Mouse (Mus musculus) retina, postnatal 7 days (tissue): ENCODE measurements around the gene Ublcp1.

Experiments used
- DNase-seq: peaks from one replicate; pipeline ENCODE4 v3.0.0-alpha.2; 2012; ENCODE audit warnings: low read depth, low spot score

The Ublcp1 gene

DNA sequence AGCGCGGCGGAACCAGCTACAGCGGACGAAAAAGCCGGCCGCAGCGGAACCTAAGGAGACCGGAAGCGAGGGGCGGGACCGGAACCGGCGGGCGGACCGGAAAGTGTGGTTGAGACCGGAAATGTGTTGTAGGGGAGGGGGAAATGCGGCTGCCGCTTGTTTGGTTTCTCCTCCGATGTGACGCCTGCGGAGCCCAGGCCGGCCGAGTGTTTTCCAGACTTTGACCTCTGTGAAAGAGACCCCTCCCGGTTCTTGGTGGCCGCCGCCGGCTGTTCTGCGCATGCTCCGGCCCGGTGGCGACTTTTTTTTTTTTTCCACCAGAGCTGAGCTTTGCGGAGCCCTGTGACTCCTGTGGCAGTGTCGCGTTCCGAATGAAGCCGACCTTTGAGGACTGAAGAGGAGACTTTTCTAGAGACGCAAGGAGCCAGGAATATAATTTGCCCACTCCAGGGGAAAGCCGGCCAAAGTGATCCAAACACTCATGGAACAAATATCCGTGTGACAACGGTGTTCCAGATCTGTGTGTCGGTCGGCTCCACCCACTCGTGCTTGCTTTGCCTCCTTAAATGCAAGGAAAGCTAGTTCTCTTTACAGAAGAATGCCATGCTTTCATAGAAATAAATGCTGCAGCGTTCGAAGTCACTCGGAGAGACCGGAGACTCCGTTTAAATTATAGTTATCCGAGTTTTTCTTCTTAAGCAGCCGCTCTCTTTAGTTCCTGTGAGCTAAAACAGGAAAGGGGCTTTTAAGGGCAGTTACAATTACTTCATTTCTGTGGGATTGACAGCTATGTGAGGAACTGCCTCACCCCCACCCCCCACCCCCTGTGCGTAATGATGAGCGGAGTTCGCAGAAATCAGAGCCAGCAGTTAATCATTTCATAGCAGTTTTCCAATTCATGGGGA, at the start of gene Ublcp1:
TSS of gene Ublcp1 (minus strand) at position 67 of the 905 bp plus-strand sequence.
- peak; percentile 89 for DNase-seq

DNA sequence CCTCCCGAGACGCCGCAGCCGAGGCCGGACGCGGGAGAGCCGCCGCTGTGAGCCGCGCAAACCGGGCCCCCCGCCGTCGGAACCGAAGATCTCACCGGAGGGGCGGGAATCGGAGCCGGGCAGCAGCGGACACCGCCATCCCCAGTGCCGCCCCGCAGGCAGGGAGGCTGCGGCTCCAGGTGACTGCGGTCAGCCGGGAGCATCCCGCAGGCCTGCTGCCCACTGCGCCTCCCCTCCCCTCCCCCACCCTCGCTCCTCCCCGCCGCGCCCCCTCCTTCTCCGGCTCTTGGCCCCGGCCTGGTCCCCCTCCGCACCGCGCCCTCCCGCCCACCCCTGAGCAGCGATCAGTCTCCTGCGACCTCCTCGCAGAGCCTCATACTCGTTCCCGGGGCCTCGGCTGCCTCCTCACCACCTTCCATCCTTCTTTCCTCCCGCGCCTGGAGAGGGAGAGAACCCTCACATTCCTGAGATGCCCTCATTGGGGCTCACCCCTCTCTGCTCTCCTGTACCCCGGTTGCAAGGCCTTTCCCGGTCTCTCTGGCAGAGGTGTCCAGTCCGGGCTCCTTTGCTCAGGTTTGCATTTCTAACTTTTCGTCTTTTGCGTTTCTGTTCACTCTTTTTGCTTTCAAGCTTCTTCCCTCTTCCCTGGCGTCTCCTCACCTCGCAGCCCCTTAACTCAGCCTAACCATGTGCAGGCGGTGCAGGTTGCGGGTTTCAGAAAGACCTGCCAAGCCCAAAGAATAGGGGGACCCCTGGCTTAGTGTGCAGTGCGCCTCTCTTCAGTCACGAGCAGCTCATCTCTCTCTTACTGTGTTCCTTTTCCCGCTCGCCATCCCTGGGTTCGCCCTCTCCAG, 49.0 kb upstream of the Ublcp1 start:
- peak; percentile 17 for DNase-seq

DNA sequence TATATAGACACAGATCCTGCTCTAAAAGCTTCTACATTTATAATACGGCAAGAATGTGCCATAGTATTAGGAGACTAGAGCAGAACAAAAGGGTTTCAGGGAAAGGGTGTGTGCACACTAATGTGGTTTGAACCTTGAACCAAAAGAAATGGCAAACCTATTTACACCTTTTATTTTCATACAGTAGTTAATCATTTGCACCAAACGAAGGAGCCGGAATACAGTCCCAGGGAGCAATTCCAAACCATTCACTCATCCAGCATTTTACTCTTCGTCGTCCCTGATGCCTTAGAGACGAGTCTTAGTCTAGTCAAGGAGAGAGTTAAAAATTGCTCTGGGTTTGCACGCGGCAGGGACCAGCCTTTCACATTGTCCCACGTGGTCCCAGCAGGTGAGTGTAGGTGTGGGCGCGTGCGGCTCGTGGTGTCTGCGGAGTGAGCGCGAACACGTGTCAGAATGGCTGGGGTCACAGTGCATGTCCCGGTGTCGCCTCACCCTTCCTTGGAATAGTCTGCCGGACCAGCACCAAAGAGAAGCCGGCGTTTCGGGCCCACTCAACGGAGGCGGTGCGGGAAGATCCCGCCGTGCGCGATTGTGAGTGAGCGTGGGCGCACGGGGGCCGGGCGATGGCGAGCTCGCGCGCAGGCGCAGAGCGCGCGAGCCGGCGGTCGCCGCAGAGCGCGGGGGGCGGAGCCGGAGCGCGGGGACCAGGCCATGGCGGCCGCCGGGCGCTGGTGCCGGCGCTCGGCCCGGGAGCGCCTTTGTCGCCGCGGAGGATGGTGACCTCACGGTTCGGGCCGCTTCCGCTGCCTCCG, 48.2 kb upstream of the Ublcp1 start, which contains the start of gene Rnf145:
TSS of gene Rnf145 (plus strand) at position 684 of the 815 bp plus-strand sequence.
- peak; percentile 70 for DNase-seq

GRCm38 (mm10) chr11:44517561-44518280, 47.4 kb upstream of the Ublcp1 start:
- no peak for DNase-seq

DNA sequence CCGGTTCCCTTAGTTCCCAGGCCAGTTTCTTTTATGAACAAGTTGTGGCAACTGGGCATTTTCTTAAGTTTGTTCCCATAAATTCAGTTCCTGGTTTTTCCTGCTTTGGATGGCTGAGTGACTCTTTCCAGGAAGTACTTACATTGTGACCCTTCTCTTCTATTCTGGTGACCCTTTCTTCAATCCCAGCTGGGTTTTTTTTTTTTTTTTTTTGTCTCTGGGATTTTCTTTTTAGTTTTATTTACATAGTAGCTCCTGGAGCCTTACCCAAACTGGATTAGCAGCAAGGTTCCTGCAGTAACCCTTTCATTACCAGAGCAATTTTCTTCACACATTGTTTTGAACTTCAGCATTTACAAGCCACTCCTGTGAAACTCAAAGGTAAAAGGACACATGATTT, 46.1 kb upstream of the Ublcp1 start:
- no peak for DNase-seq

- no peak for DNase-seq
These were observed 44.4 kb upstream of the Ublcp1 start for GRCm38 (mm10) chr11:44514666-44515065.

DNA sequence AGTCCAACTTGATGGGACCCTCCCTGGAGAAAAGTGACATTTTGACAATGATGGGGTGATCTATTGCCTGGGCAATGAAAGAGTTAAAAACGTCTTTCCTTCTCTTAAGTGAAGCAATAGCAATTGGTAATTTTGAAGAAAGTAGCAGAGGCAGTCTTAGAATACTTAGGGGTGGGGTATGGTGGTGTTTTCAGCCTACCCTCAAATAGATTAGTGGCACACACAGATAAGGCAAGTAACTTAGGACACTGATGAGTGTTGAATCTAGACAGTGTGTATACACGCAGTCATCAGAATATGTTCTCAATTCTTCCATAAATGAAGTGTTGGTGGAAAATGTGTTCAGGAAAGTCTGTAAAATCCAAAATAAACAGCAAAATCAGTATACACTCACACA, 42.7 kb upstream of the Ublcp1 start:
- DNase-seq: no peak

- no peak for DNase-seq
These were observed 42.0 kb upstream of the Ublcp1 start for GRCm38 (mm10) chr11:44512044-44513025.

DNA sequence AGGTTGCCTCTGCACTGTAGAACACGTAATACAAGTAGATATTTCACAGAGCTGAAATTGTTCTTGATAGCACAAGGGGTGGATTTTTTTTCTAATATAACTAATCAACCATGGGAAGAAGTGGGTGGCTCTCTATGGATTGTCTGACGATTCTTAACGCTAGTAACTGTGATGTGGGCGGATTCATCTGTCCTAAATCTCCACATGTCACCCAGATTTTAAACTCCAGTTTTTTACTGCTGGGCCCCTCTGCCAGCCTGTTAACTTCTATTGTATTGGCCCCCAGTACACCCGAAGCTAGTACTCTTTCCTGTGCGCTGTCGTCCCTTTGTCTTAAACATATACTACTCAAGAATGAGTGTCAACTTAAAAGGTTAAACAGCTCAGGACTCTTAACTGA, 40.1 kb upstream of the Ublcp1 start:
- no peak for DNase-seq

DNA sequence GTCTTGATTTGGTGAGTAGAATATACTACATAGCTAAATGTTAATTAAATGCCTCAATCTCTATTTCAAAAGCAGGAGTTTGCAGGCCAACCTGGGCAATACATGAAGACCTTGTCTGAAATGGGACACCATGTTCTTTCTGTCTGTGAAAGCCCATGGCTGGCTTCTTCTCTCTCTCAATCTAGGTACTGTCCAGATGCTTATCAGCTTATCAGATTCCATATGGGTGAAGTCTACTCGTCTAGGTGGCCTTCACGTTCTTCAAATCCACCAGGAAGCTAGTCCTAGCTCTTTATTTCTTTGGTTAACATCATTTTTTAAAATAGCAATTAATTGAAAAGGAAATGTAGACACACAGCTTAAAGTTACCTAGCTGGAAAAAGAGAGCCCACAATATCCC, 39.6 kb upstream of the Ublcp1 start:
- no peak for DNase-seq

GRCm38 (mm10) chr11:44508876-44509275, 38.6 kb upstream of the Ublcp1 start:
- no peak for DNase-seq

DNA sequence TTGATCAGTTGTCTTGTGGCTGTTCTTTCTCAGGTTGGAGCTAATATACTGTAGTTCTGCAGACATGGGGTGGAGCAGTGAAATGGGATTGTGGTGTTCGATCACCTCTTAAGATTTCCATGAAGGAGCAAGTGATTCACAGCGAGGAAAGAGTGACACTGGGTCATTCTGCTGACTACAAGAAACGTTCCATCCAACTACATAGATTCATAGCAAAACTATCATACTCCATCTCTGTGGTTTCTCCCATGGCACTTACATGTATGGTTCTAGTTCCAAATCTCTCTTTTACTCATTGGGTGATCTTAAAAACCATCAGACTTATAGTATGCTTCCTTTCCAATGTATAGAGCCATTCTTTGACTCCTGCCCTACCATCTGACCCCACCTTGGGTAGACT, 34.5 kb upstream of the Ublcp1 start:
- no peak for DNase-seq

GRCm38 (mm10) chr11:44504146-44504545, 33.8 kb upstream of the Ublcp1 start:
- DNase-seq: no peak

GRCm38 (mm10) chr11:44502931-44503330, 32.6 kb upstream of the Ublcp1 start:
- DNase-seq: no peak

GRCm38 (mm10) chr11:44501477-44501876, 31.2 kb upstream of the Ublcp1 start:
- DNase-seq: no peak

- DNase-seq: no peak
These were observed 30.7 kb upstream of the Ublcp1 start for GRCm38 (mm10) chr11:44500966-44501365.

- no peak for DNase-seq
These were observed 28.3 kb upstream of the Ublcp1 start for GRCm38 (mm10) chr11:44498412-44499272.

GRCm38 (mm10) chr11:44496217-44496616, 25.9 kb upstream of the Ublcp1 start:
- no peak for DNase-seq
